Mouse (Mus musculus) cerebellum, postnatal 36 days (tissue): Measurements from ENCODE around the gene Uggt1.
A peak's percentile ranks its signal among the peaks of the same experiment; 100 is the strongest.

Source experiments
- DNase-seq, 2 experiments: peaks; one replicate each; pipeline ENCODE4 v3.0.0; 2021 to 2022; ENCODE audit warnings: mixed read lengths in 2 of 2

The Uggt1 gene

DNA sequence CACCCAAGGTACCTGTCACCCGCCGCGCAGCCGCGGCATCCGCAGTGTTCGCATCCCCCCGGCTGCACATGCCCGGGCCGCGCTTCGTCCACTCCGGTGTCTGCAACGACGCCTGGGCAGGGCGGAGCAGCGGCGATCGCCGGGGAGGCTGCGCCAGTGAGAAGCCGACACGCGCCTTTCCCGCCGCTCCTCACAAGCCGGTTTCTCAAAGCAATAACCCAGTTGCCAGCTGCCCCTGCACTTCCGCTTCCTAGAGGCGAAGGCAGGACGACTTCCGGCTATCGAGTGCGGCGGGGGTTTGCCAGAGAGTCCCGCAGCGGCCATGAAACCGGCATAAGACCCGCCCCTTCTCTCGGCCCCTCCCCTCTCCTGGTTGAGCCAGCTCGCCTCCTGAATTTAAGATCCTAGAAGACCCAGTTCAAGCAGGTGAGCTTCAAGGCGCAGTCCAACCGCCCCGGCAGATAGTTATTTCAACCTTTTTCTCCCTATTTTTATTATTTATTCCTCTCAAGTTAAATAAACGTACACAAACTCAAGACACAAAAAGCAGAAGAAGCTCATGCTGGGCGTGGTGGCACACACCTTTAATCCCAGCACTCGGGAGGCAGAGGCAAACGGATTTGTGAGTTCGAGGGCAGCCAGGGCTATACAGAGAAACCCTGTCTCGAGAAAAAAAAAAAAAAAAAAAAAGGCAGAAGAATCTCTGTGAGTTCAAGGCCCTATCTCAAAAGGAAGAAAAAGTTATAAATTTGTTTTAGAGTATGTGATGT lies at the start of gene Uggt1:
TSS of gene Uggt1 (minus strand) at position 663 of the 770 bp plus-strand sequence.
- DNase-seq, result peak; percentile 91 to 93

DNA sequence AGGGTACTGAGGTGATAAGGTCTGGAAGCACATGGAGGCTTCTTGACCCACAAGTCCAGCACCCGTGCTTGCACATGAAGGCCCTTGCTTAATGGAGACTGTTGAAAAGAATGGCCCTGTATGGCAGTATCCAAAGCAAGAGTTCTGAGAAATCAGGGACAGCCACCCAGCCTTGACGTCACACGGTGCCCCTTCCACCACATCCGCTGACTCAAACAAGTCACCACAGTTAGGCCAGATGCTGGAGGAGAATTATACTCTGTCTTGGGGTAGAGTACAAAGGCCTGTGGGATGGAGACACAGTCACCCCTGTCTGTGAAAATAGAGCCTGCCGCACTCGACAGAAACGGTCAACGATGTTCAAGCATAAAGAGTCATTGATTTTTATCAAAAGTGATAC lies 49.0 kb upstream of the Uggt1 start:
- DNase-seq, result no peak

DNA sequence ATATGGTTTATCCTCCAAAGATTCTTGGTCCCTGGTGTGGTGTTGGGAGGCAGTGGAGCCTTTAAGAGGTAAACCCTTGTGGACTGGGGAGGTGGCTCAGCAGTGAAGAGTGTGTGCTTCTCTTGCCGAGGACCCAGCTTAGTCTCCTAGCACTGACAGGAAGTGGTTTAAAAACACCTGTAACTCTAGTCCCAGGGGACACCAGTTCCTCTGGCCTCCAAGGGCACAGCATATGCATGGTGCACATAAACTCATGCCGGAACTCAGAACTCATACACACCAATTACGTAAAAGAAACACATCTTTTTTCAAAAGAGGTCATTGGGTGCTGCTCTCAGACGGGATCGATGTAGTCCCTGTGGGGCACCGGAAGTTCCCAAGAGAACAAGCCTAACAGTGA lies 37.3 kb upstream of the Uggt1 start:
- DNase-seq, result no peak

DNA sequence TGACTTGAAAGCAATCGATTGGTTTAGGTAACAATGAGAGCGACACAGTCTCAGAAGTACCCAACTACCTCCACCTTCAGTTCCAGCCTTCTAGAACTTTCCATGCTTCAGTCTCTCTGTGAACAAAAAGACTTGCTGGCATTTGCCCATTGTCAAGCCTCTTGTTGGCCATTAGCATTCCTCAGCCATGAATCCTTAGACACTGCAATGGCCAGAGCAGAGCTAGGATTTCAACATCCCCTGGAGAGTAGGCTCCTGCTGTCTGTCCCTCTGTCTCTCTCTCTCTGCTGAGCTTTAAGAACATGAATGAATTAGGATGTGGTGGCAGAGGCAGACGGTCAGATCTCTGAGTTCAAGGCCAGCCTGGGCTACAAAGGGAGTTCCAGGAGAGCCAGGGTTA lies 36.4 kb upstream of the Uggt1 start:
- DNase-seq, result no peak

DNA sequence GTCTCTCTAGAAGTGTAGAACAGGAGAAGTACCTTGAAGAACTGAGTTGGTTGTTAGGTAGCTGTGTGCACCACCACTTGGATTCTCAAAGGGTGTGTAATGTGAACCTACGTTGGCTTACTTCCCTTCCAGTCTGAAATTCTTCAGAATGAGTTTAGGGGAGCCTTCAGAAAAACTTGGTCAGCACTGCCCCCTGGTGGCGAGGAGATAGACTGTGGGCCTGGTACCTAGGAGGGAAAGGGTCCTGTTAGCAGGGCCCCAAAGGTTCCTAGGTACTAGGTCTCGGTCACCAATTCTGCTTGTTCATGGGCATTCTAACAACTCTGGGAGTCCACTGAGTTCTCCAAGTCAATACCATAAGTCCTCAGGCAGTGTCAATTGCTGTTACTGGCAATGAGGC lies 34.7 kb upstream of the Uggt1 start:
- DNase-seq, result peak; percentile 87 to 88

DNA sequence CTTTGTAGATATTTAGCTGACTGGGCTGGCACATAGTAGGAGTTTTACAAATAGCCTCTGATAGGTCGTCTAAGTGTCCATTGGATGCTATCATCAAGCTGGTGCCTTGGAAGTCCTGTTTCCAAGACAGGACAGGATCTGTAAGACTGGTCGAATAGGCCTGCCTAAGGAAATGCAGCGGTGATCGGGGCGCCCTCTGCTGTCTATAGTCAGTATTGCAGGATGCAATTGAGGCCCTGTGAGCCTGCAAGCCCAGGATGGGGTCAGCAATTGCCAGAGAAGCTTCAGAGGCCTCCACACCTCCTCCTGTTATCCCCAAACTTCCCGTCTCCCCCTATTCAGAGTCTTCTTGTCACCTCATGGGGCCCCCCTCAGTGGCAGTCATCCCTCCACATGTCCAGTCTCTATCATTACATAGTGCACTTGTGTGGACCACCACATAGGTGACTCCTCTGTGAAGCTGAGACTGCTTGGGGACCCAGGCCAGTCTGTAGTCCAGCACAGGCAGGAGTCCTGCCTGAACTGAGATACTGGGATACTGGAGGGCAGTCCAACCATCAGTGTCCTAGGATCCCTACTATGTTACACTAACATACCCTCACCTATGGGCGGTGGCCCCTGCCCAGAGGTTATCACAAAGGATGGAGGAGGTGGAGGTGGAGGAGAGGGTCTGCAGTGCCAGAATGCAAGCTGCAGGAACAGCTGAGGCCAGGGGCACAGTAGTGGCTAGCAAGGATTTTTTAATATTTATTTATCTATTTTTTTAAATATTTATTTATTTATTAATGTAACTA lies 32.9 kb upstream of the Uggt1 start:
- DNase-seq, result peak; percentile 85 to 90

DNA sequence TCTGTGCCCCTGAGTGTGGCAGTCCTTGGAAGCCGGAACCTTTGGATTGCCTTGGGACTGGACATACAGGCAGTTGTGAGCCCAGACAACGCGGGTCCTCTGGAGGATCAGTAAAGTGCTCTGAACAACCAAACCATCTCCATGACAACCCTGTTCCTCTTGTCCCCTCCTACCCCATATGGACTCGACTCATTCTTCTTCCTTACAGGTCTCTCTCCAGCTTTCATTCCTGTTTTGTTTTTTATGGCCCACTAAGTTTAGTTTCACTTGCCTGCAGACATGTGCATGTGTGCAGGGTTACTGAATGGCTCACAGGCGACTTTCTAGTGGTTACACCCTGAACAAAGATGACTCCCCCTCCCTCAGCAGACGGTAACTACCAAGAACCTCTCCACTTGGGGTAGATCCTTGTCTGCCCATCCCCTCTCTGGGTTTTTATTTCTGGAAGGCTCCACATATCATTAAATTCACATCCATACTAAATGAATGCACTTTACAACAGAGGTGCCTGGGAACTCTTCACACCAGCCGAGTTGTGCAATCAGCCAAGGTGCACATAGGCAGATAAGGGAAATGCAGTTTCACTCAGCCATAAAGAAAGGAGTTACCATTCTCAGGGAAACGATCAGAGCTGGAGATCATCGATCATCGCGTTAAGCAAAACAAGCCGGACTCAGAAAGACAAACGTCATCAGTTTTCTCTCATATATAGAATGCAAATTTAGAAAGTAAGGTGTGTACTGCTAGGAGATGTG lies 31.3 kb upstream of the Uggt1 start:
- no peak for DNase-seq

DNA sequence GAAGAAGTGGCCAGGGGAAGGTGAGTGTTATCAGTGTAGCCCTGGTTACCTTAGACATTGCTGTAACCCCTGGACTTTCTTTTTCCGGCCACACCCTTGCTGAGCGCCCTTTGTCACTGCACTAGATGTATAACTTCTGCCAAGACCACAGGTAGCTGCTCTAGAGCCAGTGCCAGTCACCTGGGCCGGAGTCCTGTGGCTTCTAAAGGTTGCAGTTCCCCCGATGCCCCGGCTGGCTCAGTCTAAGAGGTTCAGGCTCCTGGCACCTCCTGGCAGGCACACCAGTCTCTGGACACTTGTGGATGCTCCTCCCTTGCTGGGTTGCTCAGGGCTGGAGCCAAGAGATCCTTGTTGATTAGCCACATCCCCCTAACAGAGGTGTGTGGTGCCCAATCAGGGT lies 29.9 kb upstream of the Uggt1 start, which contains the start of gene Neurl3:
TSS of gene Neurl3 (minus strand) at position 225 of the 400 bp plus-strand sequence.
- no peak for DNase-seq

DNA sequence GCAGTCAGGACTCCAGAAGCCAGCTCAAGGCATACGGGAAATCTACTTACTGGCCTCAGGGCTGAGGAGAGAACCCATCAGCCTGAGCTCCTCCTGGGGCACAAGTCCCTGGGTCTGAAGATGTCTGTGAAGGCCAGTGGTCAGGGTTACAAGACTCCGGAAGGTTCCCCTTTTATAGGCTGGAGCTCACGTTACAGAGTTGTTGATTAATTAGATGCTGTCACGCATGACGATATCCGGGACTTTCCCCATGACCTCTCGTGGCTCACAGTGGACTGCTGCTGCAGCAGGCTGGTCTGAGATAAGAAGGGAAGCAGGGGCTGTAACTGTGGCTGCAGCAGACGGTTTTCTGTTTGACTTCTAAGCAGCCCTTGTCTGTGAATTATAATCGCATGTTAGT lies 28.8 kb upstream of the Uggt1 start:
- no peak for DNase-seq

DNA sequence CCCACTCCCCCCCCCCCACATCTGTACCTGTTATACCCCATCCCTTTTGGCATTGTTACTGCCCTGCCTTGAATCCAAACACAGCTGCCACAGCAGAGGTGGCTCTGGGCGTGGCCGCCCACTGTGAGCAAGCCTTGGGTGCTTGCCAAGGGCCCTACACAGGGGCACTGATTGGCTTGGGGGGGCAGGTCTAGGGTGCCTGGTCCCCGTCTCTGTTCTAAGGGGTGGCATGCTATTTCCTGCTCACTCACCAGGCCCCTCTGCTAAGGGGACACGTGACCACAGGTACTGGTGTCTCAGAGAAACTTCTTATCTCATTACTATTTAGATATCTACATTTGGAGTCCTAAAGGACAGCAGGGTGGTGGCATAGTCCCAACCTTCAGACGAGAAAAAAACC lies 28.0 kb upstream of the Uggt1 start:
- DNase-seq, result no peak

DNA sequence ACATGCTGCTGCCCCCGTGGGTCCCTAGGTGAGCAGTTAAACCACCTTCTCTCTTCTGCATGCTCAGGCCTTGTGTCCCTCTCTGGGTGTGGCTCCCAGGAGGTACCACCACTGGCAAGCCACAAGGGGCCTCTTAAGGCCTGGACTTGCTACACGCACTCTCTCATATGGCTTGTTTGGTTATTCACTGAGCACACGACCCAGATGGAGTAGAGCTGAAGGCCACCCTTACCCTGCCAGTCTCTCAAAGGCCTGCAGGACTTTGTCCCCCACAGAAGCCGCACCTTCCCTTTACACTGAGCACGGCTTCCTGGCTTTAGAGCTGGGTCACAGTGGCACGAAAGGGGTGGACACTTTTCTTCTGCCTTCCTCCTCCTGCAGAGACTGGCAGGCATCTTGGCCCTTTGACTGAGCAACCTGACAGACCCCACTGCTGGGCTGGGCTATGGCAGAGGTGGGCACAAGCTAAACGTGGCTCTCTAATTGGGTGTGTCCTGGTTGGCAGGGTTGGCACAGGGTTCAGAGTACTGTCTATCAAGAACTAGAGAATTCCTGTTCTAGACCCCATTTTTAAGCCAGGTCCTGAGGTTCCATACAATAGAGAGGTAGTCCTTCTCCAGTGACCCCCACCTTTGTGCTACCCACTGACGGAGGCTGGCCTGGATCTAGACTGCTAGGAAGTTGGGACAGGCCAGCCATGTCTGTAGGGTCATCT lies 27.2 kb upstream of the Uggt1 start:
- no peak for DNase-seq

DNA sequence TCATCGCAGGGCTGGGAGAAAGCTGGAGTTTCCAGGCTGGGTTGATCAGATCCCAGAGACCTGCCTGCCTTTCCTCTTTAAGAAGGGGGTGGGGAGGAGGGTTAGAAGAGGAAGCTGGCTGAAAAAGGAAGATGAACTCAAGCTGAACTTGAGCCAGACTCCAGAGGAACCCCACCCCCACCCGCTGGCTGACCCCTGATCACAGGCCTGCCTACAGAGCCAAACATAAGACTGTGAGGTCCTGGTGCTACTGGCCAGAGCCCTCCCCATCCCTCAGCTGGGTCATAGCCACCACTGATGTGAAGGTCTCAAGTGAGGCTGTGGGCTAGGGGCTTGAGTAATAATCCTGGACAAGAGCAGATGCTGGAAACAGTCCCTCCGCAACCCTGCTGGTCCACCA lies 26.1 kb upstream of the Uggt1 start:
- no peak for DNase-seq

DNA sequence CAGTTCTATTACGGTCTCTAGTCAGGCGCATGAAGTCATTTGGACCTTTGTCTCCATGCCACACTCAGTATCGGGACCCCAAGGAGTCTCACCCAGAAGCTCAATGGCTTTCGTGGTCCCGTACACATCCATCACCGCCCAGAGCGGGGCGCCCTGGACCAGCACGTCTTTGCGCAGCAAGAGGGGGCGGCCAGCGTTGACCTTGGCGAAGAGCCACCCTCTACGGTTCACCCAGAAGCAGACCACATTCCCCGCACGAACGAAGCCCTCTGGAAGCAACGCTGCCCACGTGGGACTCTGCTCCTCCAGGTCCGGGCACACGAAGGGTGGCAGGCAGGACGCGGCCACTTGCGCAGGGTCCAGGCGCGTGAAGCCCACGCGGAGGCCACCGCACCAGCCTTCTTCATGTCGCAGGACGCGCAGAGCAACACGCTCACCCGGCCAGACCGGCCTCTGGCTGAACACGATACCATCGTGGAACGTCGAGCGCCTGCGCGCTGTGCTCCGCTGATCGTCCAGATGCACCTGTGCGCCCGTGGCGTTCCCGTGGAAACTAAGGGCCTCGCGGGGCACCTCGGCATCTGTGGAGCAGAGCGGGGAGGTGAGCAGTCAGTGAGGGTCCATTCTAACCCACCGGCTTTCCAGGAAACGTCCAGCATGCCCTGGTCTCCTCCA lies 24.7 kb upstream of the Uggt1 start:
- DNase-seq, result no peak

DNA sequence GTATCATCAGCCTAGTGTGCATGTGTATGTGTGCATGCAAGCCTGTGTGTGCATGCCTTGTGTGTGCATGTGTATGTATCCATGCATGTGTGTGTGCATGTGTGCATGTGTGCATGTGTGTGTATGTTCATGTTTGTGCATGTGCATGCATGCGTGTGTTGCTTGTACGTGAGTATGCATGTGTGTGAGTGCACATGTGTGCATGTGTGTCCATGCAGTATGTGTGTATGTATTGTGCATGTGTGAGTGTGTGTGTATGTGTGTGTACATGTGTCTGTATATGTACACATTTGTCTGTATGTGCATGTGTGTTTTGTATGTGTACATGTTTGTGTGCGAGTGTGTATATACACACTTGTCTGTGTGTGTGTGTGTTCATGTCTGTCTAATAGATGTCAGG lies 23.1 kb upstream of the Uggt1 start:
- no peak for DNase-seq

DNA sequence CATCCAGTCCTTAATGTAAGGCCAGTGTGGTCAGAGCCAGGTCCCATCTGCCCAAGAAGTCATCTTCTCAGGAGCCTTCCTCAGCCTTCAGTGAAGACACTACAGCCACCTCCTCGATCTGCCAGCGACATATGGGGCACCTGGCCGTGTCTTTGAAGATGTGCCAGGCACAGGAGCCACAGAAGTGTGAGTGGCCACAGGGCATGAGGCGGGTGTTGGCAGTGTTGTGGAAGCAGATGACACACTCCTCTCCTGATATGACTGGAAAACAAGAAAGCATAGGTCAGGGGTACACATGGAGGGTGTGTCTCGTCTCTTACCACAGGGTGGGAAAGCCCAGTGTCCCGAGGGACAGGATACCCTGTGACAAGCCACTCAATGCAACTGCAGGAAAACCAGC lies 21.8 kb upstream of the Uggt1 start:
- DNase-seq, result peak; percentile 87 to 88

DNA sequence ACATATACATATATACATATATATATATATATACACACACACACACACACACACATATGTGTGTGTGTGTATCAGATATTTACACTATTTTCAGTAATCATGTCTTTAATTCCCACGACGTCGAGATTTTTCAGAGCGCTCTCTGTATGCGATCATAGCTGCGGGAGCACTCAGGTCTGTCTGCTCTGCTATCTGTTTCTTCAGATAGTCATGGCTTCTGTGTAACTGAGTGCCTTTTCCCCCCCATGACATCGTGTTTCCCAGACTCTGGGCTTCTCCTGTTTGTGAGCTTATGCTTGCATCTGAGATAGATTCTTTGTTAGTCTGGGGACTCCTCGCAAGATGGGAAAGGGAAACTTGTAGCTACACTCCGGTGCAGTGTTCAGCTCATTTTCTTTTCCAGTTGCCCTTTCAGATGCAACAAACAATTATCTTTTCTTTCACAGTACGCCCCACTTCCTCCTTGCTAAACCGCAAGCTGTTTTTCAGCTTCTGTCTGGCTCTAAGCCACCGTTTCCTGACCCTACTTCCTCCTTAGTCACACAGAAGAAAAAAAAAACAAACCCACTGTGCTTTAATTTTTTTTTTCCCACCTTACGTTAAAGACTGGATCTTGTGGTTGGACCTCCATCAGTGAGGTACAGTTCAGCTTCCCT lies 19.4 kb upstream of the Uggt1 start:
- DNase-seq, result no peak

DNA sequence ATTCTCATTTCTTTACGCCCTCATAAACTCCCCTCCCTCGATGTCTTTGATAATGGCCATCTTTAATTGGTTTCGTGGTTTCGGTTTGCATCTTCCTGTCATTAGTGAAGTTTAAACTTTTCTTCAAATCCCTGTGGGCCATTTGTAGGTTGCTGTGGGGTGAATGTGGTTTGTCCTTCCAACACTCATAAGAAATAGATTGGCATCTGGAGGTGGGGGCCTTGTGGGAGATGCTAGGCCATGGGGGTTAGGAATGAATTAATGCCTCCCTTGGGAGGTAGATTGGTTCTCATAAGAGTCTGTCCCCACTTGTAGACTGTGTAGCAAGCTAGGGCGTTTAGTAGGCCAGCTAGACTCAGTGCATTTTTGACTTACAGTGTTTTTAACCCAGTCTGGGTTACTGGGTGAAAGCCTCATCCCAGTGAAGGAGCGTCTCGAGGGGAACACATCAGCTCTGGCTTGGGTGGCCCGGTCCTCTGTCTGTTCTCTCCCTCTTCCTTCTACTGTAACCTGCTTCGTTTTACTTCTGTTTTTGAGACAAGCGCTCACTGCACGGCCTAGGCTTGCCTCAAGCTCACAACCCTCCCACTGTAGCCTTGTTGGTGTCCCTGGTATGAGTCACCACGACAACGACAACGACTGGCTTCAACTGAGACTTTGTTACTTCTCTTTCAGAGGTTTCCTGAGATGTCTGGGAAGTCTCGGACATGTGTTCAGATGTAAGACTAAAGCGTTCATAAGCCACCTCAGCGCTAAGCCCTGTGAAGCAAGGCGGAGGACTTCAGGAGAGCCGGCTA lies 17.4 kb upstream of the Uggt1 start:
- DNase-seq, result no peak

DNA sequence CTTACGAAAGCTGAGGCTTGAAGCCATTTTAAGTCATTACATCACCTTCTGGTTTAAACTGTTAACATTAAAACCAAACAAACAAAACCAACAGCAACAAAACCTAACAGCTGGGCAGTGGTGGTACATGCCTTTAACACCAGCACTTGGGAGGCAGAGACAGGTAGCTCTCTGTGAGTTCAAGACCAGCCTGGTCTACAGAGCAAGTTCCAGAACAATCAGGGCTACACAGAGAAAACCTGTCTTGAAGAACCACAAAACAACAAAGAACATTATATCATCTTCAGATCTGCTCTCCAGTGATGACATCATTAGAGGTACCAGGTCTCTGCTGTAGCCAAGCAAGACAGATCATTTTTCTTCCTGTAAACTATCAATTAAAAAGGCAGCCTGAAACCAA lies 15.9 kb upstream of the Uggt1 start:
- no peak for DNase-seq

DNA sequence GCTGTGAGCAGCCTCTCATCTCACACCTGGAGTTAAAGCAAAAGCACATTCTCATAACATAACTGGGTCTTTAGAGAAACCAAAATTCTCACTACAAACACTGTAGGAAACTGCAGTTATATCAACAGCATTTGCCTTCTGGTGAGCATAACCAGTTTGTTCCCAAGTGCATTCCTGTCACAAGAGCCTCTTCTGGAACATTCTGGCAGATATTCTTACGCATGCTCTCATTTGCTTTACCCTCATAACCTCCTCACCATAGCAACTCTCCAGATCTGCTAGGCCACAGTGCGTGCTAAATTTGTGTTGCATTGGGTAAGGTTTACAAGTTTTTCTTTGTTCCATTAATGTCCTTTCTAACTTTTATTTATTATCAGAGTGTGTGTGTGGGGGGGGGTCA lies 14.8 kb upstream of the Uggt1 start:
- no peak for DNase-seq

DNA sequence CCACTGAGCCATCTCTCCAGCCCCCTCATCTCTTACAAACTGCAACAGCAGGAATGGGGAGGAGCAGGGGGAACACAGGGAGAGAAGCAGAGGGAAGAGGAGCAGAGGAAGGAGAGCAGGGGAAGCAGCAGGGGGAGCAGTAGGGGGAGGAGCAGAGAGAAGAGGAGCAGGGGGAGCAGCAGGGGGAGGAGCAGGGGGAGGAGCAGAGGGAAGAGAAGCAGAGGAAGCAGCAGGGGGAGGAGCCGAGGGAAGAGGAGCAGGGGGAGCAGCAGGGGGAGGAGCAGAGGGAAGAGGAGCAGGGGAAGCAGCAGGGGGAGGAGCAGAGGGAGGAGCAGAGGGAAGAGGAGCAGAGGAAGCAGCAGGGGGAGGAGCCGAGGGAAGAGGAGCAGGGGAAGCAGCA lies 14.1 kb upstream of the Uggt1 start:
- DNase-seq, result no peak

DNA sequence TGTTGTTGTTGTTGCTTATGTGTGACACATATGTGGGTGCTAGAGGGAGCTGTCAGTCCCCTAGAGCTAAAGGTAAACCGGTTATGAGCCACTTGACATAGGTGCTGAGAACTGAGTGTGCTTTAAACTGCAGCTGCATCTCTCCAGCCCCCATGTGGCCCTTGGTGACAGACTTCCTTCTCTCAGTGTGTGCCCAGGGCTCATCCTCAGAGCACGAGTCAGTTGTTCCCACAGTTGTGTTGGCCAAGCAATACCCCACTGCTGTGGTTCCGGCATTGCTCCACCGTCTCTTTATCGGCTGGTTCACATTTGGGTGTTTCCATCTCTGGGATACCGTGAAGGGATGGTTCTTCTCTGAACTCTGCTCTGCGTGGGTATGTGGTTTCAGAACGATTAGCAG lies 12.8 kb upstream of the Uggt1 start:
- DNase-seq, result no peak
